Mouse (Mus musculus) kidney, adult 8-10 months (tissue): ENCODE results near the gene Rest.
A peak's percentile ranks its signal among the peaks of the same experiment; 100 is the strongest.

ENCODE experiments used
- DNase-seq, 2 experiments: peaks; one replicate each; pipeline ENCODE4 v3.0.0; 2022

The Rest gene

DNA sequence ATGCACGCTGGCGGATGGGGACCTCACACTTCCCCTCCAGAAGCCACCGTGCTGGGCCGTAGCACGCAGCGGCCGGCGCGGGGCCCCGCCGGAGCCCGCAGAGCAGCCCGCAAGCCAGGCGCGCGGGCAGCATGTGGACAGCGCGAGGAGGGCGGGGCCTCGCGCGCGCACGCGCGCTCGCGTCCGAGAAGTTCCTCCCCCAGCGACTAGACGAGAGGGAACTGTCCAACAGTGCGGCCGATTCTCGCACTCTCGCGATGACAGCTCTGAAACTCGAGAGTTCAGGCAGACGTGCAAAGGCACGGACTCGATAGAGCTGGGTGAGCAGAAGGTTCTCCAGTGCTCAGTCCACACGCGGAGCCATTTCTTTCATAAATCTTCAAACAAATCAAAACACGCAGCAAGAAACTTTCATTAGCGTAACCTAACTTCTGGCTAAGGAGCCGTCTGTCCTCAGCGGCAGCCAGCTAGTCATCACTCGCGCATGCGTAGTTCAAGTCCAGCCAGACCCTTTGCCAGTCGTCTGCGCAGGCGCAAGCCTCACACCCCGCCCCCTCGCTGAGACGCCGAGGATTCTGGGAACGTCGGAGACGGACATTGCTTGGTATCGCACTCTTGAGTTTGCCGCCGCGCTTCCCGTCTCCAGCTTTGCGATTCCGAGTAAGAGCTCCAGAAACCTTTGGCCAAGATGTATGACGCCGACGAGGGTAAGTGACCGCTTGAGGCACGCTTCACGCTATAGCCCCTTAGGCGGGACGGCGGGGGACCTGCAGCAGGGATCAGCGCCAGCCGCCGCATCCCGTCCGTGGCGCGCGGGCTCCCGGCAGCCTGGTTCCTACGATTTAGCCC lies 44.9 kb downstream of the Rest start, which contains the start of the genes Noa1 and Polr2b:
Noa1 (minus strand) TSS at position 161 of the 849 bp plus-strand sequence.
Polr2b (plus strand) TSS at position 224 of the 849 bp plus-strand sequence.
- DNase-seq, result peak; percentile 97 to 99

DNA sequence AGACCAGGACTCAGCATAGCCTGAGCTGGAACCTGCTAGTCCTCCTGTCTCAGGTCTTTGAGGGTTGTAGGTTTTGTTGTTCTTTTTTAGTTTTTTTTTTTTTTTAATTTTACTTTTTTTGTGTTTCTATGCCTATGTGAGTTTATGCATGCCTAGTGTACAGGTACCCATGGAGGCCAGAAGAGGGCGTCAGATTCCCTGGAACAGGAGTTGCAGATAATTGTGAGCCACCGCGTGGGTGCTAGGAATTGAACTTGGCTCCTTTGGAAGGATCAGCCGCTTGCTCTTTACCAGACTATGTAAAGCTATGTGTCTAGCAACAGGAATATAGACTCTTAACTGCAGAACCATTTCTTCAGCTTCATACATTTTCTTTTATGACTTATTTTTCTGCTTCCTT lies 48.9 kb downstream of the Rest start:
- DNase-seq, result no peak

DNA sequence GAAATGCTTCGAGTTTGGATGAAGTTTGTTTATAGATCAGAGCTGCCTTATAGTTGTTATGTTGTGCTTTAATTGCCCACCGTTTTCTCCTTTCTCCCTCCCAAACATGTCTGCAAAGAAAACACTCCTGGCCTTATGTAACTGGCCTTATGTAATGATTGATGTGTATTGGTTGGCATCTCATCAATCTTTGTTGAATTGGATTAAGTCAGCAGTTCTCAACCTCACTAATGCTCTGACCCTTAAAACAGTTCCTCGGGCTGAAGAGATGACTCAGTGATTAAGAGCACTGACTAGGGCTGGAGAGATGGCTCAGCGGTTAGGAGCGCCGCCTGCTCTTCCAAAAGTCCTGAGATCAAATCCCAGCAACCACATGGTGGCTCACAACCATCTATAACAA lies 49.7 kb downstream of the Rest start:
- DNase-seq, result no peak

DNA sequence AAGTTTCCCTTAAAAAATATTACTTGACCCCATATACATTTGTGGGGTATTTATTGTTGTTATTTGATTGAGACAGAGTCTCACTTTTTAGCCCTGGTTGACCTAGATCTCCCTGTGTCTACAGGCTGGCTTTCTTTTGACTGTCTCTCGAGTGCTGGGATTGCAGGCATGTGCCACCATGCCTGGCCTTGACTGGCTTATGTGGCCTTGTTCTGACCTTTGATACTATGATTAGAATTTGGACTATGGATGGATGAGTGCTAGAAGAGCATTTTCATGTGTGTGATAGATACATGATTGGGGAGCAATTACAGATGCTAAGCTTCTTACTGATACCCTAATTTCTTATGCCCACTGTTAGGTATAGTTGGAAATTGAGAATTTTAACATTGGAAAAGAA lies 59.6 kb downstream of the Rest start:
- DNase-seq, result no peak

DNA sequence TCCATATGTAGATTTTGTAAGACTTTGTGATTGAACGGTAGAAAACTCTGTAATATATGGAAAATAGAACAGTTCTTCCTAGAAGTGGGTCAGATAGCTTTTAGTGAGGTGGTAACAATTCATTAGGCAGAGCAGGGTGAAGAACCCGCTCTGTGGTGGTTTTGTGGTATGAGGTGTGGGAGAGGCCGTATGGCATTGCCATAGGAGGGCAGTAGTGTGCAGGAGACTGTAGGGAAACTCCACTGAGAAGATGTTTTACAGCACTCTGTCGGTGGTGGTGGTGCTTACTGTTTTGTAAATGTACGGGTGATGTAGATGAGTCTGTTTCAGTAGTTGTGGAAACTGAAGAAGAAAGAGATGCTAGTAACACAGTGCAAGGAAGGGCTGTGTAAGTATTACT lies 64.9 kb downstream of the Rest start:
- no peak for DNase-seq
